Mouse (Mus musculus) midbrain, embryonic 11.5 days (tissue): ENCODE measurements around the gene Ruvbl1. TPM values are rescaled to one million over a fixed set of nuclear protein-coding genes. Genes with fewer than 3 reads are reported as not detected.

Experiments
- ATAC-seq: fragments of 200-750 bp; cut with Nextera tagmentation; 2 replicates; pipeline ENCODE4 v1.8.0; 2017; ENCODE audit warnings: moderate TSS enrichment, moderate library complexity; ENCODE audit not compliant: low FRiP score
- DNase-seq: peaks from one replicate; pipeline ENCODE4 v3.0.0; 2015; ENCODE audit warnings: low spot score; ENCODE audit errors: missing footprints
- H3K27ac ChIP-seq: fragments of 300-500 bp; sonication (generic); 2 replicates; pipeline ENCODE4 v1.5.1; 2014; ENCODE audit warnings: low read depth, low read length
- H3K27me3 ChIP-seq: fragments of 300-500 bp; sonication (generic); 2 replicates; pipeline ENCODE4 v1.6.1; 2014; ENCODE audit warnings: mild to moderate bottlenecking, low read length, moderate library complexity, mixed read lengths; ENCODE audit not compliant: control insufficient read depth, insufficient read depth
- H3K36me3 ChIP-seq: fragments of 300-500 bp; sonication (generic); 2 replicates; pipeline ENCODE4 v1.6.1; 2014; ENCODE audit warnings: mild to moderate bottlenecking, low read length, moderate library complexity, mixed read lengths; ENCODE audit not compliant: control insufficient read depth, insufficient read depth
- H3K4me1 ChIP-seq: fragments of 300-500 bp; sonication (generic); 2 replicates; pipeline ENCODE4 v1.6.1; 2014; ENCODE audit warnings: low read length; ENCODE audit not compliant: control insufficient read depth, insufficient read depth
- H3K4me2 ChIP-seq: fragments of 300-500 bp; sonication (generic); 2 replicates; pipeline ENCODE4 v1.6.1; 2014; ENCODE audit warnings: mild to moderate bottlenecking, moderate library complexity
- H3K4me3 ChIP-seq: fragments of 300-500 bp; sonication (generic); 2 replicates; pipeline ENCODE4 v1.5.1; 2014; ENCODE audit warnings: low read depth, low read length
- H3K9ac ChIP-seq: fragments of 300-500 bp; sonication (generic); 2 replicates; pipeline ENCODE4 v1.6.1; 2014; ENCODE audit warnings: low read length
- H3K9me3 ChIP-seq: fragments of 300-500 bp; sonication (generic); 2 replicates; pipeline ENCODE4 v1.6.1; 2016; ENCODE audit warnings: low read length; ENCODE audit not compliant: control insufficient read depth
- WGBS: fragments of 180-500 bp; shearing (Covaris S2); extraction: QIAGEN DNeasy Blood & Tissue Kit; methylation state at CpG from one replicate; pipeline ENCODE4 v1.1.7; 2014; 5-methylcytosine and 5-hydroxymethylcytosine counted together
- polyA plus RNA-seq: library from polyadenylated mRNA; unstranded; fragments of >200 nt; fragmentation: Nextera tagmentation; extraction: Ambion mirVana; gene quantifications from 2 replicates; pipeline ENCODE4 v1.2.1, GENCODE M21; 2014

The Ruvbl1 gene
- polyA plus RNA-seq, 1 experiment from 2014 or later, result 164 TPM

GRCm38 (mm10) chr6:88523451-88523850 is 58.2 kb downstream of the Ruvbl1 start:
- Histone ChIP-seq H3K4me2 (no peak overlapping the region), H3K9me3 (no peaks in the 10 kb centered on the region), H3K9ac (no peak overlapping the region), H3K4me3 (no peak overlapping the region), H3K27ac (no peak overlapping the region), H3K27me3 (no peaks in the 10 kb centered on the region), H3K36me3 (no peaks in the 10 kb centered on the region), H3K4me1 (peaks cover 2% of the 10 kb centered on the region; the same call in 1 of the 2 replicates)
- 87% methylated on average over 3 of the region's 3 CpGs for WGBS
- no peak for DNase-seq
- ATAC-seq, result no peak

- Histone ChIP-seq H3K36me3 (no peaks in the 10 kb centered on the region), H3K27ac (no peak overlapping the region), H3K9ac (no peak overlapping the region), H3K9me3 (no peaks in the 10 kb centered on the region), H3K4me2 (no peak overlapping the region), H3K27me3 (no peaks in the 10 kb centered on the region), H3K4me3 (no peak overlapping the region), H3K4me1 (peaks cover 2% of the 10 kb centered on the region; the same call in 1 of the 2 replicates)
- 82% methylated on average over 4 of the region's 4 CpGs for WGBS
- DNase-seq (no peak), ATAC-seq (no peak)
Measured at GRCm38 (mm10) chr6:88524056-88524455, 58.8 kb downstream of the Ruvbl1 start.

GRCm38 (mm10) chr6:88530306-88530705 is 65.1 kb downstream of the Ruvbl1 start:
- ATAC-seq (no peak), DNase-seq (no peak)
- H3K4me2 ChIP-seq, result no peak overlapping the region
- no peaks in the 10 kb centered on the region for H3K36me3 ChIP-seq
- H3K27ac ChIP-seq, result no peak overlapping the region
- H3K9me3 ChIP-seq, result no peaks in the 10 kb centered on the region
- H3K4me3 ChIP-seq, result no peak overlapping the region
- no peak overlapping the region for H3K9ac ChIP-seq
- H3K27me3 ChIP-seq, result no peaks in the 10 kb centered on the region
- no peaks in the 10 kb centered on the region for H3K4me1 ChIP-seq

- ATAC-seq (no peak), DNase-seq (no peak)
- Histone ChIP-seq H3K27ac (no peak overlapping the region), H3K27me3 (peaks cover 2% of the 10 kb centered on the region; the same call in 1 of the 2 replicates), H3K4me1 (peaks cover 4% of the 10 kb centered on the region), H3K4me3 (no peak overlapping the region), H3K36me3 (no peaks in the 10 kb centered on the region), H3K4me2 (no peak overlapping the region), H3K9me3 (no peaks in the 10 kb centered on the region), H3K9ac (no peak overlapping the region)
- WGBS, result 79% methylated on average over 2 of the region's 2 CpGs
Measured at GRCm38 (mm10) chr6:88540093-88540755, 75.0 kb downstream of the Ruvbl1 start.

GRCm38 (mm10) chr6:88544241-88544640 is 79.0 kb downstream of the Ruvbl1 start:
- no peak overlapping the region for H3K4me2 ChIP-seq
- WGBS, result 85% methylated on average over 3 of the region's 3 CpGs
- no peaks in the 10 kb centered on the region for H3K9me3 ChIP-seq
- ATAC-seq, result no peak
- peaks cover 9% of the 10 kb centered on the region for H3K4me1 ChIP-seq
- H3K36me3 ChIP-seq, result no peaks in the 10 kb centered on the region
- peaks cover 2% of the 10 kb centered on the region for H3K27me3 ChIP-seq
- no peak for DNase-seq
- no peak overlapping the region for H3K4me3 ChIP-seq
- no peak overlapping the region for H3K9ac ChIP-seq
- H3K27ac ChIP-seq, result 0 out of 2 replicates have a peak overlapping the region, but pooled peaks have one; percentile 40

- Histone ChIP-seq H3K9ac (peak overlapping the region; percentile 54), H3K27me3 (peaks cover 2% of the 10 kb centered on the region), H3K4me3 (no peak overlapping the region), H3K4me1 (peaks cover 9% of the 10 kb centered on the region), H3K27ac (peak overlapping the region; percentile 72), H3K36me3 (no peaks in the 10 kb centered on the region), H3K9me3 (no peaks in the 10 kb centered on the region), H3K4me2 (peak overlapping the region; percentile 29)
- 31% methylated on average over 11 of the region's 11 CpGs for WGBS
- DNase-seq (no peak), ATAC-seq (peak; percentile 57; the same call in 1 of the 2 replicates)
Measured at GRCm38 (mm10) chr6:88544644-88545396, 79.6 kb downstream of the Ruvbl1 start.

- peak overlapping the region; percentile 72 for H3K27ac ChIP-seq
- DNase-seq (peak; percentile 92), ATAC-seq (peak; percentile 36; the same call in 1 of the 2 replicates)
- WGBS, result 14% methylated on average over 10 of the region's 10 CpGs
- H3K9me3 ChIP-seq, result no peaks in the 10 kb centered on the region
- H3K9ac ChIP-seq, result peak overlapping the region; percentile 54
- H3K4me1 ChIP-seq, result peaks cover 9% of the 10 kb centered on the region
- no peak overlapping the region for H3K4me3 ChIP-seq
- H3K36me3 ChIP-seq, result no peaks in the 10 kb centered on the region
- H3K27me3 ChIP-seq, result peaks cover 2% of the 10 kb centered on the region
- H3K4me2 ChIP-seq, result peak overlapping the region; percentile 29
Measured at GRCm38 (mm10) chr6:88545397-88545790, 80.2 kb downstream of the Ruvbl1 start.
